Mouse (Mus musculus) retina, adult 2 months (tissue): ENCODE results near the gene Ggt6.

Source experiments
- DNase-seq: peaks from one replicate; pipeline ENCODE4 v3.0.0-alpha.2; 2012; ENCODE audit warnings: low read depth, low spot score

The Ggt6 gene

GRCm38 (mm10) chr11:72473540-72473939 is 38.2 kb downstream of the Ggt6 start:
- DNase-seq = no peak

- DNase-seq = no peak
Observed at GRCm38 (mm10) chr11:72474926-72475325, 39.6 kb downstream of the Ggt6 start.

GRCm38 (mm10) chr11:72475408-72475807 is 40.1 kb downstream of the Ggt6 start:
- no peak for DNase-seq

- no peak for DNase-seq
Observed at GRCm38 (mm10) chr11:72476074-72476625, 40.8 kb downstream of the Ggt6 start.

- DNase-seq = no peak
Observed at GRCm38 (mm10) chr11:72477182-72477581, 41.9 kb downstream of the Ggt6 start.

GRCm38 (mm10) chr11:72477653-72478052 is 42.3 kb downstream of the Ggt6 start:
- no peak for DNase-seq

- no peak for DNase-seq
Observed at GRCm38 (mm10) chr11:72478228-72478627, 42.9 kb downstream of the Ggt6 start.

GRCm38 (mm10) chr11:72479499-72479898 is 44.2 kb downstream of the Ggt6 start:
- no peak for DNase-seq

GRCm38 (mm10) chr11:72481313-72481712 is 46.0 kb downstream of the Ggt6 start:
- no peak for DNase-seq

GRCm38 (mm10) chr11:72481952-72482351 is 46.6 kb downstream of the Ggt6 start:
- no peak for DNase-seq

GRCm38 (mm10) chr11:72484549-72484948 is 49.2 kb downstream of the Ggt6 start:
- no peak for DNase-seq

- no peak for DNase-seq
Observed at GRCm38 (mm10) chr11:72485157-72485556, 49.8 kb downstream of the Ggt6 start.

GRCm38 (mm10) chr11:72485960-72486359 is 50.6 kb downstream of the Ggt6 start:
- no peak for DNase-seq

- no peak for DNase-seq
Observed at GRCm38 (mm10) chr11:72487171-72487570, 51.8 kb downstream of the Ggt6 start.

GRCm38 (mm10) chr11:72487739-72488138 is 52.4 kb downstream of the Ggt6 start:
- no peak for DNase-seq
